Mouse (Mus musculus) c-Kit-negative CD71-positive TER-119-positive erythroid progenitor cells, embryonic 14.5 days (primary cell): ENCODE measurements around the gene Fndc4.

Source experiments
- DNase-seq: peaks from one replicate; pipeline ENCODE4 v3.0.0-alpha.2; 2013; ENCODE audit warnings: low read depth, low spot score

Gene Fndc4

GRCm38 (mm10) chr5:31257616-31258015 lies 38.3 kb downstream of the Fndc4 start:
- no peak for DNase-seq

DNA sequence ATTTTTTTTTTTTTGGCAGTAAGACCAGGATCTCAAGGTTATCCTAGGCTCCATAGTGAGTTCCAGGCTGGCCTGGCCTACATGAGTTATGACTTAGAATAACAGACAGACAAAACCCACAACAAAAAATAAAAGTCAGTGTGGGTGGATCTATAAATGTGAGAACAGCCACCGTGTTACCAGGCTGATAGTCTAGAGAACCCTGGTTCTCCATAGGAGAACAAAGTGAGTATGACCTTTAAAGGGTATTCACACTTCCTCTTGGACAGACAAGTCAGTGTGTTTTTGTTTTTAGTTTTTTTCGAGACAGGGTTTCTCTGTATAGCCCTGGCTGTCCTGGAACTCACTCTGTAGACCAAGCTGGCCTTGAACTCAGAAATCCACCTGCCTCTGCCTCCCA lies 39.9 kb downstream of the Fndc4 start:
- DNase-seq: no peak

DNA sequence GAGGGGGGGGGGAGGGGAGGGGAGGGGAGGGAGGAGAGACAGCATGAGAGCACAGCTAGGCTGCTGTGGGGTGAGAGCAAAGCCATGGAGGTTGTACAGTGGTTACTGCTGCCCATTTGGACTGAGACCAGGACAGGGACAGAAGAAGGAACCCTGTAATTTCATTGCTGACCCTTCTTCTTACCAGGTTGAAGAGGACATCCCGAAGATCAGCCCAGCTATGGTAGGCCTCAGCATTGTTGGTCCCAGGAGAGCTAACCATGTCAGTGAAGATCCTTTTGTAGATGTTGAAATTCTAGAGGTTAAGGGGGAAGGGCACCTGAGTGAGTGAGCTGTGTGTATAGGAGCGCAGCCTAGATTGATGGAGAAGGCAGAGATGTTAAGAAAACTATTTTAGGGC lies 40.5 kb downstream of the Fndc4 start:
- no peak for DNase-seq

DNA sequence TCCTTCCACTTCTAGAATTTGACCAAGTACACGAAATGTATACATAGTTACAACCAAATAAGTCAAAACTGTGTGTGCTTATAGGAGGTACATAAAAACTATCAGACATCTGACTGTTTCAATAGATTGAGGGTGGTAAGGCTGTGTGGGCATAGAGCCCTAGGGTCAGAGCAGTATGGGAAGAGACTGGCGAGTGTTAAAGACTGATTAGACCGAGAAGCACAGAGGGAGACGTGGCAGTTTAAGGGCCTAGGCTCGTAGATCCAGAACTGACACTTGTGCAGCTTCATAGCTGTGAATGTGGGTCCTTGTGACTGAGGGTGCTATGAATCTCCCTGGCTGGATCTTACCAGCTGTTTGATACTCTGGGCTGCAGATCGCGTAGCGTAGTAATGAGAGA lies 41.0 kb downstream of the Fndc4 start:
- DNase-seq: no peak

DNA sequence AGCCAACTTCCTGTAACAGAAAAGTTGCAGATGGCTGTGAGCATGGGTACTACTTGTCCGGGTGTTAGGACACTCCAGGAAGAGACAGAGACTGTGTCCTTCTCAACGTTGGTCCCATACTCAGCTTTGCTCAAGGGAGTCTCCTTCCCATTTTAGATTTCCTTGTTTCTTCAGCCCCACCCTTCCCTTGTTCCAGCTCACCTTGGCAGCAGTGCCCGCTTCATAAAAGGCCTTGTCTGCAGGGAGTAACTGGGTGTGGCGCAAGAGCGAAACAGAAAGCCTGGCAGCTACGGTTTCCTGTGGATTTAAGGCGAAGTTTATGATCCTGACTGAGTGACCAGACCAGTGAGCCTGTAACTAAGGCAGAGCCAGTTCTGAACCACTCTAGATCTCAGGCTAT lies 41.4 kb downstream of the Fndc4 start:
- DNase-seq: no peak

DNA sequence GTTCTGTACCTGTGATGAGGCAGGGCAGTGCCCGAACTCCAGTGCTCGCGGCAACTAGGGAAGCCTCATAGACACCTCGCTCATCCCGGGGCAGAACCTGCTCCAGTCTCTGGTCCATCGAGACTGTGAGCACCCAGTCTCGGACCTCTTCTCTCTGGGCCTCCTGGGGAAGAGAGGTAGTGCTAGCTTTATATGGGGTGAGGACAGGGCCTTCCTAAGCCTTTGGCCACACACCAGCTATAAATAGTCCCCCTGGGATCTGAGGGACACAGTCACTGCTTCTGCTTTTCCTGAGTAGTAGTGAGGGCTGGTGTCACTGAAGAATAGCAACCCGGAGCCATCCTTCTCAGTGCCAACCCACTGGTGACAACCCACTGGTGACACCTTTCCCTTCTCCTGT lies 42.1 kb downstream of the Fndc4 start:
- no peak for DNase-seq

- DNase-seq: no peak
Observed at GRCm38 (mm10) chr5:31252795-31253545, 42.9 kb downstream of the Fndc4 start.

DNA sequence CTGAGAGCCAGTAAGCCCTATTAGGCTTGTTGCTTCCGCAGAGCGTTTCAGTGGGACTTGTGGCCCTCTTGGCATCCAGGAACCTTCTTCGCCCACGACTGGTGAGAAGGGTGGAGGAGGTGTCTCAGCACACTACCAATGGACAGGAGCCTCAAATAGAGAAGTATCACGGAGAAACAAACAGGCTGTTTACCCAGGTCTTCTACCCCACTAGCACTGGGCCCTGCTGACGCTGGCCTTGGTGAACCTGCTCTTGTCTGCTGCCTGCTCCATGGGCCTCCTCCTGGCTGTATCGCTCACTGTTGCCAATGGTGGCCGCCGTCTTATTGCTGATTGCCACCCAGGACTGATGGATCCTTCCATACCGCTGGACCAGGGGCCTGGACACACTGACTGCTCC lies 43.7 kb downstream of the Fndc4 start:
- DNase-seq: no peak

DNA sequence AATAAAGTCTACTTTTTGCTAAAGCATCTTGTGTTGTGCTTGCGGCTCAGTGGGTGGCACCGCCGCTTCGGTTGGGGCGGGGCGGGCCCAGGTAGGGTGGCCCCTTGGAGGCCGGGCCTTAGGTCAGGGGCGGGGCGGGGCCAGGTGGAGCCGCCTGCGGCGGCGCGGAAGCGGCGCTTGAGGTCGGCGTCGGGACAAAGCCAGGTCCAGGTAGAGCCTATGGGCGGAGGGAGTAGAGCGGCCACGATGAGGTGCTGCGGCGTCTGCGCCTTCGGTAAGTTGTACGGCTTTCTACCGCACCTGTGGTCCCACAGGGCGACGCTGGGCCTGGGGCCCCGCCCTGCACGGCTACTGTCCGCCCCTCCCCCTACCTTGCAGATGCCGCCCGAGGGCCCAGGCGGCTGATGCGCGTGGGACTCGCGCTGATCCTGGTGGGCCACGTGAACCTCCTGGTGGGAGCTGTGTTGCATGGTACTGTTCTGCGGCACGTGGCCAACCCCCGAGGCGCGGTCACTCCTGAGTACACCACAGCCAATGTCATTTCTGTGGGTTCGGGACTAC lies 44.3 kb downstream of the Fndc4 start, which contains the start of gene Krtcap3:
Gene Krtcap3, plus strand, starts transcription at position 151 of the 561 bp plus-strand sequence.
- DNase-seq: no peak

- DNase-seq: no peak
Observed at GRCm38 (mm10) chr5:31250716-31251115, 45.2 kb downstream of the Fndc4 start.
